In genomic region chr2:74663291-74663925, GRCm38 (mm10) we compare ENCODE assay signal across 10 mouse cellular contexts. TPM values are rescaled to one million over a fixed set of nuclear protein-coding genes. Genes with fewer than 3 reads are reported as not detected.
DNase-seq lines count a peak whose midpoint lies in the region; ATAC-seq lines count a peak whose summit lies in the region.
"Had no signal": no experiment of that assay in that cellular context is flagged by ENCODE, and none has a peak within 500 bp of the region (broad histone marks: within the 10 kb centered on the region; RNA-seq: fewer than 3 reads in every experiment).

No protein-coding gene starts in this region.

- H3K4me1 ChIP-seq in midbrain, embryonic 14.5 days (ENCODE audit: control insufficient read depth, insufficient read depth, low read length): no peaks in the 10 kb centered on the region; the same call in 1 of the 2 replicates

- H3K27me3 ChIP-seq in midbrain, embryonic 14.5 days (ENCODE audit: control insufficient read depth, insufficient read depth, low read length): peaks cover 98% of the 10 kb centered on the region

- no peak overlapping the region for H3K9ac ChIP-seq in midbrain, embryonic 14.5 days (replicated peaks; ENCODE audit: low read length)
- H3K9ac ChIP-seq: liver, embryonic 13.5 days had no signal

- WGBS in midbrain, embryonic 14.5 days: 4% methylated on average over 18 of the region's 18 CpGs

- no peak overlapping the region for H3K27ac ChIP-seq in midbrain, embryonic 14.5 days (replicated peaks; ENCODE audit: low read depth, low read length)
- H3K27ac ChIP-seq: liver, embryonic 13.5 days had no signal

- no peaks in the 10 kb centered on the region for H3K9me3 ChIP-seq in midbrain, embryonic 14.5 days (ENCODE audit: control insufficient read depth, low read length)
- H3K9me3 ChIP-seq: liver, embryonic 13.5 days had no signal

- H3K4me3 ChIP-seq in midbrain, embryonic 14.5 days (replicated peaks; ENCODE audit: low read depth, low read length): no peak overlapping the region
- H3K4me3 ChIP-seq: liver, embryonic 13.5 days had no signal

- no peak overlapping the region for H3K4me2 ChIP-seq in midbrain, embryonic 14.5 days (ENCODE audit: low read length)
- H3K4me2 ChIP-seq: liver, embryonic 13.5 days had no signal

- ATAC-seq in midbrain, embryonic 14.5 days (ENCODE audit: low FRiP score, low TSS enrichment): no peak

- no peaks in the 10 kb centered on the region for H3K36me3 ChIP-seq in midbrain, embryonic 14.5 days (ENCODE audit: control insufficient read depth, insufficient read depth, low read length)
- H3K36me3 ChIP-seq: liver, embryonic 13.5 days had no signal

- peak; percentile 66 to 68 for DNase-seq in left cerebral cortex, adult 18-20 months (ENCODE audit: low spot score in 2 of 2)
- DNase-seq in left cerebral cortex, adult 8-10 months (ENCODE audit: low spot score in 2 of 2): no peak
- DNase-seq in NIH3T3 (ENCODE audit: low read depth): peak; percentile 81
- DNase-seq in embryo, embryonic 11 days: peak; percentile 85
- DNase-seq in kidney, postnatal 4 days: peak; percentile 81 to 86
- DNase-seq in midbrain, embryonic 14.5 days: peak; percentile 87
- no peak for DNase-seq in thymus, postnatal 10 days (ENCODE audit: low spot score in 2 of 2)
- DNase-seq in urinary bladder, adult 2 months (ENCODE audit: low spot score): no peak
- DNase-seq: liver, embryonic 13.5 days had no signal

RNA-seq across cellular contexts. Expression of gene Evx2, which starts 4.1 kb away (rescaled TPM):
- not detected for total RNA-seq in left cerebral cortex, adult 18-20 months (2021)
- total RNA-seq in left cerebral cortex, adult 8-10 months (2022): not detected
- polyA plus RNA-seq in midbrain, embryonic 14.5 days (2014; fragmentation: Nextera tagmentation; extraction: Ambion mirVana): 1.2 and 1.7 TPM in 2 replicates
- polyA plus RNA-seq in urinary bladder, adult 2 months (2012; rRNA removed): 0.56 and 1.1 TPM in 2 replicates
- polyA plus RNA-seq: liver, embryonic 13.5 days had no signal

RNA-seq across cellular contexts. Expression of gene Hoxd13, which starts 4.7 kb away (rescaled TPM):
- total RNA-seq in left cerebral cortex, adult 18-20 months (2021): not detected
- not detected for total RNA-seq in left cerebral cortex, adult 8-10 months (2022)
- 0.11 TPM in 1 of 2 replicates, not detected in the other for polyA plus RNA-seq in midbrain, embryonic 14.5 days (2014; fragmentation: Nextera tagmentation; extraction: Ambion mirVana)
- 15.4 and 17.9 TPM in 2 replicates for polyA plus RNA-seq in urinary bladder, adult 2 months (2012; rRNA removed)
- polyA plus RNA-seq: embryonic facial prominence, embryonic 11.5 days; liver, embryonic 13.5 days had no signal

RNA-seq across cellular contexts. Expression of gene Hoxd12, which starts 11.4 kb away (rescaled TPM):
- total RNA-seq in left cerebral cortex, adult 18-20 months (2021): not detected
- not detected for total RNA-seq in left cerebral cortex, adult 8-10 months (2022)
- polyA plus RNA-seq in midbrain, embryonic 14.5 days (2014; fragmentation: Nextera tagmentation; extraction: Ambion mirVana): not detected in 2 replicates
- 2.3 and 2.6 TPM in 2 replicates for polyA plus RNA-seq in urinary bladder, adult 2 months (2012; rRNA removed)
- polyA plus RNA-seq: embryonic facial prominence, embryonic 11.5 days; liver, embryonic 13.5 days had no signal

RNA-seq across cellular contexts. Expression of gene Hoxd11, which starts 15.9 kb away (rescaled TPM):
- total RNA-seq in left cerebral cortex, adult 18-20 months (2021): not detected
- not detected for total RNA-seq in left cerebral cortex, adult 8-10 months (2022)
- not detected in 2 replicates for polyA plus RNA-seq in midbrain, embryonic 14.5 days (2014; fragmentation: Nextera tagmentation; extraction: Ambion mirVana)
- 8.1 and 8.9 TPM in 2 replicates for polyA plus RNA-seq in urinary bladder, adult 2 months (2012; rRNA removed)
- polyA plus RNA-seq: embryonic facial prominence, embryonic 11.5 days; liver, embryonic 13.5 days had no signal

RNA-seq across cellular contexts. Expression of gene Hoxd10, which starts 28.3 kb away (rescaled TPM):
- total RNA-seq in left cerebral cortex, adult 18-20 months (2021): not detected
- total RNA-seq in left cerebral cortex, adult 8-10 months (2022): not detected
- polyA plus RNA-seq in midbrain, embryonic 14.5 days (2014; fragmentation: Nextera tagmentation; extraction: Ambion mirVana): not detected in 2 replicates
- 13.5 and 14.9 TPM in 2 replicates for polyA plus RNA-seq in urinary bladder, adult 2 months (2012; rRNA removed)
- polyA plus RNA-seq: embryonic facial prominence, embryonic 11.5 days; liver, embryonic 13.5 days had no signal

Comparison
In these comparisons a context has a peak if more than half of its experiments do, and no peak if none do; other contexts are left out.
1. DNase-seq: peak in left cerebral cortex, adult 18-20 months (2 of 2), NIH3T3 (single experiment), embryo, embryonic 11 days (single experiment), kidney, postnatal 4 days (2 of 2) and midbrain, embryonic 14.5 days (single experiment); none in left cerebral cortex, adult 8-10 months (0 of 2), thymus, postnatal 10 days (0 of 2) and urinary bladder, adult 2 months (single experiment).